Mouse (Mus musculus) kidney, embryonic 14.5 days (tissue): ENCODE results near the gene Fgf11. TPM values are rescaled to one million over a fixed set of nuclear protein-coding genes. Genes with fewer than 3 reads are reported as not detected.
A peak's percentile ranks its signal among the peaks of the same experiment; 100 is the strongest.

ENCODE experiments used
- ATAC-seq: fragments of 200-750 bp; cut with Nextera tagmentation; 2 replicates; pipeline ENCODE4 v1.8.0; 2017; ENCODE audit warnings: moderate number of reproducible peaks, mild to moderate bottlenecking, moderate TSS enrichment, moderate library complexity; ENCODE audit not compliant: low FRiP score, low TSS enrichment
- H3K27ac ChIP-seq: fragments of 300-500 bp; sonication (generic); 2 replicates; pipeline ENCODE4 v1.5.1; 2014; ENCODE audit warnings: low read depth, mild to moderate bottlenecking, low read length, moderate library complexity, mixed read lengths
- H3K27me3 ChIP-seq: fragments of 300-500 bp; sonication (generic); 2 replicates; pipeline ENCODE4 v1.6.1; 2014; ENCODE audit warnings: mild to moderate bottlenecking, low read length; ENCODE audit not compliant: control insufficient read depth, insufficient read depth
- H3K36me3 ChIP-seq: fragments of 300-500 bp; sonication (generic); 2 replicates; pipeline ENCODE4 v1.6.1; 2014; ENCODE audit warnings: low read length, mixed read lengths; ENCODE audit not compliant: control insufficient read depth, insufficient read depth
- H3K4me1 ChIP-seq: fragments of 300-500 bp; sonication (generic); 2 replicates; pipeline ENCODE4 v1.6.1; 2014; ENCODE audit warnings: low read length, mixed read lengths; ENCODE audit not compliant: control insufficient read depth, insufficient read depth
- H3K4me2 ChIP-seq: fragments of 300-500 bp; sonication (generic); replicated peaks from 2 replicates; pipeline ENCODE4 v1.6.1; 2014; ENCODE audit warnings: low read depth, mild to moderate bottlenecking, low read length
- H3K4me3 ChIP-seq: fragments of 300-500 bp; sonication (generic); 2 replicates; pipeline ENCODE4 v1.5.1; 2014; ENCODE audit warnings: mild to moderate bottlenecking, low read length
- H3K9ac ChIP-seq: fragments of 300-500 bp; sonication (generic); 2 replicates; pipeline ENCODE4 v1.6.1; 2014; ENCODE audit warnings: low read depth, mild to moderate bottlenecking, low read length, moderate library complexity
- H3K9me3 ChIP-seq: fragments of 300-500 bp; sonication (generic); 2 replicates; pipeline ENCODE4 v1.6.1; 2016; ENCODE audit warnings: low read length; ENCODE audit not compliant: control insufficient read depth
- WGBS: fragments of 180-500 bp; shearing (Covaris S2); extraction: QIAGEN DNeasy Blood & Tissue Kit; methylation state at CpG from one replicate; pipeline ENCODE4 v1.1.7; 2014; 5-methylcytosine and 5-hydroxymethylcytosine counted together
- polyA plus RNA-seq: library from polyadenylated mRNA; unstranded; fragments of >200 nt; fragmentation: Nextera tagmentation; extraction: Ambion mirVana; gene quantifications from 2 replicates; pipeline ENCODE4 v1.2.1, GENCODE M21; 2014

The Fgf11 gene
- polyA plus RNA-seq, 1 experiment from 2014 or later: 1.9 TPM

DNA sequence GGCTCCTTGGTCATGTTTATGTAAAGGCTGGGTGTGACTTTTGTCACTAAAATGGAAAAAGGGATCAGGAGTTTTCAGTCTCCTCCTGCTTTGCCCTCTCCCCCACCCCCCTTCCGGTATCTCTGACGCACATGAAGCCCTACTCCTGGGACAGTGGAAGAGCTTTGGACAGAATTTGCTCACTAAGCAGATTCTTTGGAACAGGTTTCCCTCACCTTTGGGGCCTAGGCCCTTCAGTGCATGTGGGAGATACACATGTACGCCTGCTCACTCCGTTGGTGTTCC lies 34.1 kb downstream of the Fgf11 start:
- WGBS: 46% methylated on average over 4 of the region's 4 CpGs
- Histone ChIP-seq H3K4me1 (peaks cover 15% of the 10 kb centered on the region), H3K4me3 (no peak overlapping the region), H3K27ac (no peak overlapping the region), H3K27me3 (no peaks in the 10 kb centered on the region), H3K9ac (no peak overlapping the region; the same call in 1 of the 2 replicates), H3K4me2 (no peak overlapping the region), H3K9me3 (no peaks in the 10 kb centered on the region), H3K36me3 (no peaks in the 10 kb centered on the region)
- no peak for ATAC-seq

DNA sequence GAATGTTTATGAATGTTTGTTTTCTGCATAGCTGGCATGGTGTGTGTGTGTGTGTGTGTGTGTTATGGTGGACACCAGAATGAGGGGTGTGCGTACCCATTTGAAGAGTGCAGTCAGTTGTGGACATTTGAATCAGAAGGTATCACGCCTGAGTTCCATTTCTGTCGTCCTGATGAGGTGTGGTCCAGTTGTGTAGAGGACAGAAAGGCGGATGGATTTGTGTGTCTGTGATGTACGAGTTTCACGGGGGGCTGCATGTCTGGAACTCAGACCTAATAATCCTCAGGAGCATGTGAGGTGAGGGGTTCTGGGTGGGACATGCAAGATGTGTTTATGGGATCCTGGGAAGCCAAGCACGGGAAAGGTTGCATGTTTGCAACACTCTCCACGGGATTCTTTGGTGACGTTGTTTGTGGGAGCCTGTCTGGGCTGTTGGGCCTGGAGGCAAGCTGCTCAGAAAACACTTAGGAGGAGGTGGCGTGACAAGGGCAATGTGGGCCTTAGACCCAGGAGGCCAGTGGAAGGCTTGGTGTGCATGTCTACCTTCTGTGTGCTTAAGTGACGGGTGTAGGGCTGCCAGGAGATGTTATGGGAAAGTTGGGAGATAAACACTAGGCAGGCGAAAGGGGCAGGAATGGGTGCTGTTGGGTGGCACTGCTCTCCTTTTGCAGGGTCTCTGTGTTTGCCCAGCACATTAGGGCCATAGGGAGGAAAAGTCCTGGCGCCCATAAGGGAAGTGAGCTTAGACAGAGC lies 34.6 kb downstream of the Fgf11 start:
- Histone ChIP-seq H3K9ac (peak overlapping the region; percentile 91), H3K4me2 (peak overlapping the region; percentile 85), H3K27ac (peak overlapping the region; percentile 81; the same call in 1 of the 2 replicates), H3K27me3 (no peaks in the 10 kb centered on the region), H3K36me3 (no peaks in the 10 kb centered on the region), H3K4me1 (peaks cover 15% of the 10 kb centered on the region), H3K9me3 (no peaks in the 10 kb centered on the region), H3K4me3 (peak overlapping the region; percentile 89)
- ATAC-seq: no peak
- WGBS: 50% methylated on average over 13 of the region's 13 CpGs

DNA sequence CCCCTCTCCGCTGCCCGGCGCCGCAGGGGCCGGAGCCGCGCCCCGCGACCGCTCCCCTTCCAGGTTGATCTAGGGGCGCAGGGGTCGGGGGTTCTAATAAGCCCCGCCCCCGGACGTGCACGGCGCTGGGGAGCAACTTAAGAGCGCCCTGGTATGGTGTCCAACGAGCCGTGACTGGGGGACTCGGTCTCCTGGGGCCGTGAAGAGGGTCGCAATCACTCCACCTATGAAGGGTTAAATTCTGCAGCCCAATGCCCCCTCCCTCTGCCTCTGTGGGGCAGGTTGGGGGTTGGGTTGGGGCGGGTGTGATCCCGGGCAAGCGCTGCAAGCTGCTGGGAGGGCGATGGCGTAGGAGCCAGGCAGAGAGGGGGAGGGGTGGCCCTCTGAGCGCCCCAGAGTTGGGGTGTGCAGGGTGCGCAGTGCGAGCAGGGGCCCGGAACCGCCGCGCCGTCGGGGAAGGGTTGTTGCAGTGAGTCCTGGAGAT lies 35.5 kb downstream of the Fgf11 start:
- peak overlapping the region; percentile 85 for H3K4me2 ChIP-seq
- H3K4me1 ChIP-seq: peaks cover 15% of the 10 kb centered on the region
- no peaks in the 10 kb centered on the region for H3K27me3 ChIP-seq
- no peaks in the 10 kb centered on the region for H3K36me3 ChIP-seq
- WGBS: 0% methylated on average over 30 of the region's 37 CpGs
- peak overlapping the region; percentile 91 for H3K9ac ChIP-seq
- peak overlapping the region; percentile 89 for H3K4me3 ChIP-seq
- H3K9me3 ChIP-seq: no peaks in the 10 kb centered on the region
- ATAC-seq: peak; percentile 77
- peak overlapping the region; percentile 81 for H3K27ac ChIP-seq

DNA sequence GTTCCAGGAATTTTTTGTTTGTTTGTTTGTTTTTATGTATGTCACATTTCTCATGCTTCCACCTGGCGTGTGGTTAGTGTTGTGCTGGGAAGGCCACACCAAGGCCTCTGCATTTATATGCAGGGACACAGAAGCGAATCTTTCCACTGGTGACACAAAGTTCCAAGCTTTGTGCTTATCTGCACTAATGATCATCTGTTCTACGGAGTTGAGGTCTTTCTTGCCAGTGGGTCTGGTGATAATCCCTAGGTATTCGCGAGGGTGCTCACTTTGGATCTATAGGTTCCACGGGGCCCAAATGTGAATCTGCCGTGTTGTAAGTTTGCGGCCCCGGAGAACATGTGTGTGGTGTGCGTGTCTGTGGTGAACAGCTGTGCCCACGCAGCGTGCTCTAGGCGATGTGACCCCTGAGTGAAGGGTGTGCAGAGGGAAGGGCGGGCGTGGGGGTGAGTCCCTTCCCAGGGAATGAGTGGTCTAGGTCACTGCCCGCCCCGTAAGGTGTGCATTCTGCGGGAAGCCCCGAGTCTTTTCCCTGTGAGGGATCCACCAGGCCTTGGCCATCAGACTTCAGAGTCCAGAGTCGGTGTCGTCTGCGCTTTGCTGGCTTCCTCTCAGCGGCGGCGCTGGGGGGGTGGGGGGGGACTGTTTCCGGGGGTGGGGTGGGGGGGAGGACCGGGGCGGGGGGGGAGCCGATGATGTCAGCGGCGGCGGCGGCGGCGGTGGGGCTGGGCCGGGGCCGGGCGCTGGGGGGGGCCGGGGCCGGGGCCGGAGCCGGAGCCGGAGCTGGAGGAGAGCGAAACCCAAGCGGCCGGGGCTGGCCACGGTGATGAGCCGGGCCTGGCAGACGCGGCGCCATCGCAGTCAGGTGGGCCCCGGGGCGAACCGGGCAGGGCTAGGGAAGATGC lies 36.2 kb downstream of the Fgf11 start, which contains the start of gene Zbtb4:
Gene Zbtb4, plus strand, starts transcription at position 692 of the 905 bp plus-strand sequence.
- Histone ChIP-seq H3K27me3 (no peaks in the 10 kb centered on the region), H3K4me1 (peaks cover 15% of the 10 kb centered on the region), H3K36me3 (no peaks in the 10 kb centered on the region), H3K4me3 (peak within 1 kb of the TSS; percentile 89), H3K4me2 (peak within 1 kb of the TSS; percentile 85), H3K9me3 (no peaks in the 10 kb centered on the region), H3K27ac (peak within 1 kb of the TSS; percentile 81), H3K9ac (peak within 1 kb of the TSS; percentile 91)
- peak; percentile 70 for ATAC-seq
- WGBS: 22% methylated on average over 32 of the region's 55 CpGs

DNA sequence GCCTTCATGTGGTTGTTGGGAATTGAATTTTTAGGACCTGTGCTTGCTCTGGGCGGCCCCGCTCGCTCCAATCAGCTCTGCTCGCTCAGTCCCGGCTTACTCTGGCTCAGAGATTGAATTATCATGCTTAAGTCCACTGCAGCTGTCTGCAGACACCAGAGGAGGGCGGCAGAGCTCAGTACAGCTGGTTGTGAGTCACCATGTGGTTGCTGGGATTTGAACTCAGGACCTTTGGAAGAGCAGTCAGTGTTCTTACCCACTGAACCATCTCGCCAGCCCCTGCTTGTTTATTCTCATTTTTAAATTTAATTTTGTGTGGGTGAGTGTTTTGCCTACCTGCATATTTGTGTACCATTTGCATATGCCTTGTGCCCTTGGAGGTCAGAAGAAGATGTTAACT lies 38.1 kb downstream of the Fgf11 start:
- Histone ChIP-seq H3K36me3 (no peaks in the 10 kb centered on the region), H3K9me3 (no peaks in the 10 kb centered on the region), H3K27ac (no peak overlapping the region), H3K4me2 (no peak overlapping the region), H3K4me3 (no peak overlapping the region), H3K27me3 (no peaks in the 10 kb centered on the region), H3K9ac (no peak overlapping the region), H3K4me1 (peaks cover 25% of the 10 kb centered on the region)
- 71% methylated on average over 7 of the region's 7 CpGs for WGBS
- no peak for ATAC-seq

DNA sequence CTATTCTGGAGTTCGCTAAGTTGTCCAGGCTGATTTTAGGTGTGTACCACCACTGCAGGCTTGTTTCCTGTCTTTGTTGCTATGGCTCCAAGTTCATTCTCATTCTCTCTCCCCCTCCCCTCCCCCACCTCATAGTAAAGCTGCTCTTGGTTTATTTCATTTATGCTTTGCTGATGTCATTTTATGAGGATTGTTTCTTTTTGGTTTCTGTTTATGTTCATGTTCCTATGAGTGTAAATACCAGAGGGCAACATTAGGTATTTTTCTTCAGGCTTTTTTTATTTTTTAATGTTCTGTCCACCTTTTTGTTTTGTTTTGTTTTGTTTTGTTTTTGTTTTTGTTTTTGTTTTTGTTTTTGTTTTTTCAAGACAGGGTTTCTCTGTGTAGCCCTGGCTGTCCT lies 39.8 kb downstream of the Fgf11 start, which contains the start of gene Slc35g3:
Gene Slc35g3, minus strand, starts transcription at position 101 of the 400 bp plus-strand sequence.
- no peak within 1 kb of the TSS for H3K4me2 ChIP-seq
- H3K36me3 ChIP-seq: no peaks in the 10 kb centered on the region
- H3K9ac ChIP-seq: no peak within 1 kb of the TSS
- no peak within 1 kb of the TSS for H3K27ac ChIP-seq
- H3K4me1 ChIP-seq: peaks cover 22% of the 10 kb centered on the region
- no peaks in the 10 kb centered on the region for H3K27me3 ChIP-seq
- H3K9me3 ChIP-seq: no peaks in the 10 kb centered on the region
- ATAC-seq: no peak
- WGBS: 67% methylated on average over 1 of the region's 1 CpGs
- H3K4me3 ChIP-seq: no peak within 1 kb of the TSS

DNA sequence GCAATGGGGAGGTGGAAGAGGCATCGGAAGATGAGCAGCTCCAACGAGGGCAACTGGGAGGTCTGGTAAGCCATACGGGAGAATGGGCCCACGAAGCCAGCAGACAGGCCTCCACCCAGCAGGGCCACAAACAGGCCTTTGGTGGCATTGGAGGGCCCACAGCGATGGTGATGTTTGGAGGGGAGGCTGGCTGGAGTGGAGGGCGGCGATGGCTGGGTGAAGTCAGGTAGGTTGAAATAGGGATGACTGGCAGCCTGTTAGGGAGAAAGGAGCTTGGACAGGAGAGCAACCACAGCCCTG lies 40.8 kb downstream of the Fgf11 start:
- no peak overlapping the region for H3K9ac ChIP-seq
- 96% methylated on average over 7 of the region's 7 CpGs for whole genome bisulfite sequencing
- no peak for ATAC-seq
- H3K36me3 ChIP-seq: no peaks in the 10 kb centered on the region; the same call in 1 of the 2 replicates
- no peak overlapping the region for H3K27ac ChIP-seq
- no peaks in the 10 kb centered on the region for H3K9me3 ChIP-seq
- no peaks in the 10 kb centered on the region for H3K27me3 ChIP-seq
- no peak overlapping the region for H3K4me2 ChIP-seq
- H3K4me1 ChIP-seq: peaks cover 23% of the 10 kb centered on the region
- no peak overlapping the region for H3K4me3 ChIP-seq

DNA sequence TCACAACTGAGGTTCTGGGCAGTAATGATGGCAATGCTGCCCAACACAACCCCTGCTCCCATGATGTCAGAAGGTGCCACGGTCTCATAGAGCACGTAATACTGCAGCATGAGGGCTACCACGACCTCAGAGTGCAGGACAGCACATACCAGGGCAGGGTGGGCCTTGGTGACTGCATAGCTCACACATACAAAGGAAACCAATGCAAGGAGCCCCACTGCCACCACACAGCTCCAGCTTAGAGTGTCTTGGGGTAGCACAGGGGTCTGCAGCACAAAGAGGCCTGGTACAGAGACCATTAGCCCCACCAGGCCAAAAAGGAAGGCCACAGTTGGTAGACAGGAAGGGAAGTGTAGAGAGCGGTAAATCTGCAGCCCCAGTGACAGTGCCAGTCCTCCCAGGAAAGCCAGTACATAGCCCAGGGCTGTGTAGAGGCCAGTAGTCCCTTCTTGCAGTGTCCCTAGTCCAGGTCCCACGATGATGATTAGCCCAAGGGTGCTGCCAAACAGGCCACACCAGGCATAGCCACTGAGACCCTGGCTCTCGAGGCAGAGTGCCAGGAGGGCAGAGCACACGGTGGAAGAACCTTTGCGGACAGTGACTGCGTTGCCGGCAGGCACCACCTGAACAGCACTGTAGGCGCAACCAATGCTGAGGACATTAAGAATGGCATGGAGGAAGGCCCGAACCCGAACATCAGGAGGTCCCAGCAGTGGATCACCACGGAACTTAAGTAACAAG lies 41.3 kb downstream of the Fgf11 start:
- H3K4me1 ChIP-seq: peaks cover 28% of the 10 kb centered on the region
- H3K4me2 ChIP-seq: peak overlapping the region; percentile 83
- 0 out of 2 replicates have a peak overlapping the region, but pooled peaks have one; percentile 83 for H3K9ac ChIP-seq
- H3K27me3 ChIP-seq: no peaks in the 10 kb centered on the region
- peak overlapping the region; percentile 98 for H3K27ac ChIP-seq
- no peak overlapping the region for H3K4me3 ChIP-seq
- no peak for ATAC-seq
- H3K36me3 ChIP-seq: no peaks in the 10 kb centered on the region; the same call in 1 of the 2 replicates
- H3K9me3 ChIP-seq: no peaks in the 10 kb centered on the region
- 85% methylated on average over 14 of the region's 14 CpGs for WGBS
